Mouse (Mus musculus) left cerebral cortex, postnatal 25 days (tissue): ENCODE measurements at regions not wholly inside any gene's neighbourhood (a gene's known extent, or its start where the extent isn't known, plus 50 kb on each side); places are given as distances from the start of the nearest gene placed in this dataset.

Experiments used
- DNase-seq, 2 experiments: peaks; one replicate each; pipeline ENCODE4 v3.0.0; 2022; ENCODE audit warnings: low spot score in 2 of 2, mixed read lengths in 1 of 2
- intact Hi-C: fragments of 180-260 bp; cut with DNase I; formaldehyde crosslinking; loops from one replicate; pipeline ENCODE4 v1.15.1; 2025

GRCm38 (mm10) chr13:82187196-82187595 is 404.3 kb downstream of the Cetn3 start:
- no peak for DNase-seq
- intact Hi-C loops = no loop called here

- intact Hi-C loops = no loop called here
- peak; percentile 13 to 53 for DNase-seq
These were observed 417.9 kb downstream of the Cetn3 start for GRCm38 (mm10) chr13:82200739-82201138.

- no peak for DNase-seq
- intact Hi-C loops = no loop called here
These were observed 442.6 kb downstream of the Cetn3 start for GRCm38 (mm10) chr13:82225430-82225829.

GRCm38 (mm10) chr13:82233901-82234300 is 451.0 kb downstream of the Cetn3 start:
- no peak for DNase-seq
- intact Hi-C loops = no loop called here

- intact Hi-C loops = no loop called here
- no peak for DNase-seq
These were observed 463.4 kb downstream of the Cetn3 start for GRCm38 (mm10) chr13:82246231-82246630.

- DNase-seq = peak in 1 of 2 experiments; percentile 19
- intact Hi-C loops = no loop called here
These were observed 467.5 kb downstream of the Cetn3 start for GRCm38 (mm10) chr13:82250361-82250760.

- no peak for DNase-seq
- intact Hi-C loops = no loop called here
These were observed 475.6 kb downstream of the Cetn3 start for GRCm38 (mm10) chr13:82258491-82258935.

GRCm38 (mm10) chr13:82264236-82264635 is 481.4 kb downstream of the Cetn3 start:
- intact Hi-C loops = no loop called here
- DNase-seq = no peak

- intact Hi-C loops = no loop called here
- DNase-seq = no peak
These were observed 482.3 kb downstream of the Cetn3 start for GRCm38 (mm10) chr13:82265170-82265569.

- no peak for DNase-seq
- intact Hi-C loops = no loop called here
These were observed 482.9 kb downstream of the Cetn3 start for GRCm38 (mm10) chr13:82265736-82266135.

- DNase-seq = no peak
These were observed 491.9 kb downstream of the Cetn3 start for GRCm38 (mm10) chr13:82274733-82275132.

GRCm38 (mm10) chr13:82276001-82276400 is 493.1 kb downstream of the Cetn3 start:
- intact Hi-C loops = no loop called here
- peak in 1 of 2 experiments; percentile 60 for DNase-seq

More at GRCm38 (mm10) chr13:82274733-82275132, 491.9 kb downstream of the Cetn3 start:
- intact Hi-C loops = no loop called here

GRCm38 (mm10) chr13:82280744-82281143 is 497.9 kb downstream of the Cetn3 start:
- DNase-seq = no peak
- intact Hi-C loops = no loop called here

GRCm38 (mm10) chr13:82295834-82296233 is 513.0 kb downstream of the Cetn3 start:
- intact Hi-C loops = loop anchor here (5.0 kb wide), 1 partner anchor 514 kb away; the partner anchor contains the start of gene Cetn3
- DNase-seq = no peak

GRCm38 (mm10) chr13:82304227-82304626 is 521.4 kb downstream of the Cetn3 start:
- intact Hi-C loops = loop anchor here (10.0 kb wide), 1 partner anchor 1221 kb away; no protein-coding TSS in a partner anchor

GRCm38 (mm10) chr13:82305076-82305475 is 522.2 kb downstream of the Cetn3 start:
- intact Hi-C loops = loop anchor here (5.0 to 10.0 kb wide), 2 partner anchors 417 to 1220 kb away; no protein-coding TSS in a partner anchor
- DNase-seq = no peak

More at GRCm38 (mm10) chr13:82304227-82304626, 521.4 kb downstream of the Cetn3 start:
- no peak for DNase-seq

- intact Hi-C loops = loop anchor here (2.0 to 10.0 kb wide), 3 partner anchors 414 to 1216 kb away; no protein-coding TSS in a partner anchor
- peak; percentile 27 to 95 for DNase-seq
These were observed 525.5 kb downstream of the Cetn3 start for GRCm38 (mm10) chr13:82308336-82308735.

- intact Hi-C loops = loop anchor here (2.0 to 10.0 kb wide), 7 partner anchors 188 to 748 kb away; no protein-coding TSS in a partner anchor
- peak; percentile 47 to 96 for DNase-seq
These were observed 533.8 kb downstream of the Cetn3 start for GRCm38 (mm10) chr13:82316573-82317202.

- intact Hi-C loops = loop anchor here (2.0 to 10.0 kb wide), 7 partner anchors 188 to 748 kb away; no protein-coding TSS in a partner anchor
- DNase-seq = peak; percentile 35 to 63
These were observed 534.3 kb downstream of the Cetn3 start for GRCm38 (mm10) chr13:82317203-82317580.

GRCm38 (mm10) chr13:82318395-82318794 is 535.5 kb downstream of the Cetn3 start:
- DNase-seq = peak in 1 of 2 experiments; percentile 51
- intact Hi-C loops = loop anchor here (5.0 to 10.0 kb wide), 6 partner anchors 186 to 746 kb away; no protein-coding TSS in a partner anchor

- intact Hi-C loops = no loop called here
- peak in 1 of 2 experiments; percentile 30 for DNase-seq
These were observed 571.5 kb downstream of the Cetn3 start for GRCm38 (mm10) chr13:82354355-82354754.
